Mouse (Mus musculus) heart, adult 18-20 months (tissue): ENCODE measurements at regions not wholly inside any gene's neighbourhood (a gene's known extent, or its start where the extent isn't known, plus 50 kb on each side); places are given as distances from the start of the nearest gene placed in this dataset.

ENCODE experiments used
- DNase-seq, 2 experiments: peaks; one replicate each; pipeline ENCODE4 v3.0.0; 2021 to 2022; ENCODE audit warnings: mixed read lengths in 1 of 2

DNA sequence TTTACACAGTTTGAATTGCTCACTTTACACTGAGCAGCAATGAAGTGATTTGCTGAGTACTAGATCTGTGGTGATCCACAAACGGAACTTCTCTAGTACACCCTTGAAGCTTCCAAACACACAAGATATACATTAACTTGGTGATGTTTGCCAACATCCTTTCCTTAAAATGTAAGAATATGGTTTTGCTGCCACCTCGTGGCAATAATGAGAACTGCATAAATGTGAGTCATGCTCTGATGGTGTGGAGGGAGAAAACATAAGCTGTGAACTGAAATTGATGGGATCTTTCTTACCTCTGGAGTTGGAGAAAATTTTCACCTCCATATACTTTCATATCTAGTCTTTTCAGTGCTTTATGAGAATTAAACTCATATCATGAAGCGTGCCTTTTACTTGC is 51.6 kb downstream of the Bex3 start:
- peak; percentile 6 to 73 for DNase-seq

- DNase-seq: no peak
Observed at GRCm38 (mm10) chrX:136365809-136366208, 95.8 kb downstream of the Bex3 start.
